Mouse (Mus musculus): ENCODE measurements around the gene Zmym2.
"Not testable (repeated sequence)": the region's sequence is repeated elsewhere in the genome, so short reads cannot be mapped to it uniquely, and the experiment has no call there.

Gene Zmym2

DNA sequence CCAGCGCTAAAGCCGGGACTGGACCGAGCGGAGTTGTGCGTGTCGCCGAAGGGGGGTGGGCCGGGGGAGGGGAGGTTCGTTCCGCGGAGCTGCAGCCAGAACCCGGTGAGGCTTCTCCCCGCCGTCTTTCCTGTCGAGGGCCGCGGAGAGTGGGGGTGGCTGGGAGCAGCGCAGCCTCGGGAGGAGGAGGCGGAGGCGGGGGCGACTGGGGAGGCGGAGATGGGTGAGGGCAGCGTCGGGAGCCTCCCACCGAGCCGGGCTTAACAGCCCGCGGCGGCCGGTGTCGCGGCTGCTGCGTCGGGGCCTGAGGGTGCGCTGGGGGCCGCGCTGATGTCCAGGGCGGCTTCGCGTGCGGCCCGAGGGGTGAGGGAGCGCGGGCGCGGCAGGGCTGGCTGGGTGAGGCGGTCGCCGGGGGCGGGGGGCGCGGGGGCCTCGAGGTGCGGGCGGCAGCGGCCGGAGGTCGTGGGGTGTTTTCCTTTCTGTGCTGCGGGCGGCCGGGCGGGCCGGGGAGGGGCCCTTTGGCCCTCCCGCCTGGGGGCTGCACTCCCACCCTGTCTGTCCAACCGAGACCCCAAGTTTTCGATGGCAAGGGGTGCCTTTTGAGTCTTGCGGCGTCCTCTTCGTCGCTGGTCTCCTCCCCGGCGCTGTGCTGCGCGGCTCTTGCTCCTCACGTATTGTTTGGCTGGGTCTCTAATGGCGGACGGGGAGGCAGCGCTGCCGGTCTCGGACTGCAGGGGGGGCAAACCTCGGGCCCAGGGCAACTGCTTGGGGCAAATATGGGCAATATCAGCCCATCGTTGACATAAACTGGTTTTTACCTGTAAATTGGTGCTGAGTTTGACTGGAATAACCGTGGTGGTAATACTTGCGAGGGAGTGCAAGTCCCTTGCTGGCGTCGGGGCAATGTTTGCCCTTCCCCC, at the start of gene Zmym2:
Gene Zmym2, plus strand, starts transcription at position 60 of the 920 bp plus-strand sequence.
- peak; percentile 73 to 77 for DNase-seq

DNA sequence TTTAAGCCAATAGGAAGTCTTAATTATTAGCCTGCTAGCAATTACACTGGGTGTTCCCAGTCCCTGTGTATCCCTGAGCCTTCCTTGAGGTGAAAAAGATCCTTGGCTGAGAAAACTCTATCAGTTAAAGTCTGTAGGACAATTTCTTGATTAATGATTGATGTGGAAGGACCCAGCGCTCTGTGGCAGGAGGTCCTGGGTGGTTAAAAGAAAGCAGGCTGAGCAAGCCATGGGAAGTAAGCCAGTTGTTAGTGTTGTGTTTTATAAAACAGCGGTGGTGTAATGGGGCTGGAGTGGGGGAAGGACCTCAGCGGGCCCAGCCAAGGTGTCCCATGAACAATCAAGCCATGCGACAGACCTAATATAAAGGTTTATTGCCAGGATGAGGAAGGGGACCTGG, 42.4 kb upstream of the Zmym2 start:
- DNase-seq, result no peak

DNA sequence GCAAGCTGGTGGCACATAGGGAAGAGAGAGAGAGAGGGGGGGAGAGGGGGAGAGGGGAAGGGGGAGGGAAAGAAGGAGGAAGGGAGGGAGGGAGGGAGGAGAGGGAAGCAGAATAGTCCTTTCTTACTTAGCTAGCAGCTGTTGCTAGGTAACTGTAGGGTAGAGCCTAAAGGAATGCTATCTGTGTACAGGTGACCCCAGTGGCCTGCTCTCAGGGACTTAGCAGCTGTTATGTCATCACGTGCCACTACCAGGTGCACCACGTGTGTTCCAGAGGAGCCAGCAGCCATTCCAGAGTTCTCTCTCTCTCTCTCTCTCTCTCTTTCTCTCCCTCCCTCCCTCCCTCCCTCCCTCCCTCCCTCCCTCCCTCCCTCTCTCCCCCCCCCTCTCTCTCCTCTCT, 41.9 kb upstream of the Zmym2 start:
- DNase-seq, result peak in 1 of 2 experiments; percentile 24

DNA sequence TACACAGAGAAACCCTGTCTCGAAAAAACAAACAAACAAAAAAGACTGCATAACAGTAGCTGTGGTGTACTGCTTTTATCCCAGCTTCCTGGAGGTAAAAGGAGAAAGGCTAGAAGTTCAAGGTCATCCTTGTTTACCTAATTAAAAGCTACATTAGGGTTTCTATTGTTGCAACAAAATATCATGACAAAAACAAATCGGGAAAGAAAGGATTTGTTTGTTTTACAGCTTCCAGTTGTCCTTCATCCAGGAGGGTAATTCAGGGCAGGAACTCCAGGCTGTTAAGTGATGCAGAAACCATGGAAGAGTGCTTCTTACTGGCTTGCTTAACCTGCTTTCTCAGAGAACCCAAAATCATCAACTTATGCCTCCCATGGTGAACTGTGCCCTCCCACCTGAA, 38.1 kb upstream of the Zmym2 start:
- no peak for DNase-seq

DNA sequence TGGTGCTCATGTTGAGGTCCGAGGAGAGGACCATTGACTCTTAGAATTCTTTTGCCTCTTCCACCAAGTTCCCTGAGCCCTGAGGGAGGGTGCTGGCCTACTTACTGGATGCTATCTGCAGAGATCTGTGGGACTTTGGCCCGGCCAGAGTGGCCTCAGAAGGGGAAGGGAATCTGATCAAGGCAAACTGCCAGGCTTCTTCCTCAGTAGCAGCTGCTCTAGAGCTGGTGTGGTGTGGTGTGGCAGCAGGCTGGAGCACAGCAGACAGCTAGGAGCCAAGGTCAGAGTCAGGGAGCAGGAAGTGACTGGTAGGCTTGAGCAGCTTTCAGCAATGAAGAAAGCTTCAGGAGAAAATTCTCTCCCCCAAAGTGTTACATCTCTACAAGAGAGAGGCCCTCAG, 36.8 kb upstream of the Zmym2 start:
- no peak for DNase-seq

DNA sequence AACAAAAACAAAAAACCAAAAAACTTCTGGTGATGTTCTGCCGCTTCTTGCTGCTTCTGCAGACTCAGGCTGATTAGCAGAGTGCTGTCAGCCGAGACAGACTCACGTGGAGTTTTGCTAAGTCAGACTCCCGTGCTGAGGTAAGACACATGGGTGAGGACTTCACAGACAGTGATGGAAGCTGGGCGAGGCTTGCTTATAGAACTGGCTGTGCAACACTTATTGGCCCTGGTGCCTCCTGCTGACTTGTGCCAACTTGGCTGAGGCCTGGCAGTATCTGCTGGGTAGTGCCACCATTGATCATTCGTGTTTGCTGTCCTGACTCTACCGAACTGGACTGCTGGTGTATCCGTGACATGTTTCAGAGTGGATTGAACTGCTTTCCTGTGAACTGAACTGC, 22.4 kb upstream of the Zmym2 start:
- DNase-seq, result no peak

DNA sequence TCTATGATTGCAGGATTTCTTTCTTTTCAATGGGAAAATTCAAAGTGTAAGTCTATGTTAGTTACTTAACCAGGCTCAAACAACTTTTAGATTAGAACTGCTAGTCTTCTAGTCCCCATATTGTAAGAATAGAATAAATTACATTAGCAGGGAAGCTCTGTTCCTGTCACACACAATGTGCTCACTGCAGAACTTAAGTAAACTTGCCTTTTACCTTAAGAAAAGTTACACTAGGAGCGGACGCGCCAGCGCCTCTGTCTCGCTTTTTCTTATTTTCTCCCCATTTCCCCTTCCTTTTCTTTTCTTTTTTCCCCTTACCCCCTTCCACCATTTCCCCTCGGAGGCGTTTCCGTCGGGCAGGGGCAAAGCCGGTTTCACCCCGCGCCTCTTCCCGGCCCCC, 21.8 kb upstream of the Zmym2 start:
- no peak for DNase-seq

DNA sequence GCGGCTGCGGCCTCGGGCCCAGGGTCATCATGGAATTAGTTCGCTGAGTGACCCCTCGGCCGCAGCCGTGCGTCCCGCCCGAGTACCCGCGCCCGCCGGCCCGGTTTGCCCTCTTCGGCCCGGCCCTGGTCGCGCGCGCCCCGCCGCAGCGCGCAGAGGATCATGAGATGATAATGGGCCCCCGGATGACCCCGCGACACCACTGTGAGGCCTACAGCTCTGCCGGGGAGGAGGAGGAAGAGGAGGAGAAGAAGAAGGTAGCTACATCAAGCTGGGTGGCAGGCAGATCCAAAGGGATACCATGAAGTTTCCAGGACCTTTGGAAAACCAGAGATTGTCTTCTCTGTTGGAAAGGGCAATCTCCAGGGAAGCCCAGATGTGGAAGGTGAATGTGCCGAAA, 21.3 kb upstream of the Zmym2 start:
- not testable (repeated sequence) for DNase-seq

DNA sequence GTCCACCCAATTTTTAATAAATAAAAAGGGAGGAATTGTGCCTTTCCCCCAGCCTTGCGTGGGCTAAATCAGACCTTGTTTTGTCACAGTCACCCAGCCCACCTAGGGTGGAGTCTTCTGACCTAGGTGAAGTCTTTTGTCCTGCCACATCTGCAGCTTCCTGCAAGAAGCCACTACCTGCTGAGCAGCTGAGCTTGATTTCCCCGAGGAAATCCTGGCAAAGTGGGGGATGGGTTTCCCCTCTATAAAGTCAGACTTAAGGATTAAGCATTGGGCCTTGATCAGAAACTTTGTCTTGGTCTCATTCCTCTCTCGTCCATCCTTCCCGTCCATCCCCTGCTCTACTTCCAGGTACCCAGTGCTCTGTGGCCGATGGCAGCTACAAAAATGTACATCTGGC, 12.9 kb upstream of the Zmym2 start:
- DNase-seq, result no peak

DNA sequence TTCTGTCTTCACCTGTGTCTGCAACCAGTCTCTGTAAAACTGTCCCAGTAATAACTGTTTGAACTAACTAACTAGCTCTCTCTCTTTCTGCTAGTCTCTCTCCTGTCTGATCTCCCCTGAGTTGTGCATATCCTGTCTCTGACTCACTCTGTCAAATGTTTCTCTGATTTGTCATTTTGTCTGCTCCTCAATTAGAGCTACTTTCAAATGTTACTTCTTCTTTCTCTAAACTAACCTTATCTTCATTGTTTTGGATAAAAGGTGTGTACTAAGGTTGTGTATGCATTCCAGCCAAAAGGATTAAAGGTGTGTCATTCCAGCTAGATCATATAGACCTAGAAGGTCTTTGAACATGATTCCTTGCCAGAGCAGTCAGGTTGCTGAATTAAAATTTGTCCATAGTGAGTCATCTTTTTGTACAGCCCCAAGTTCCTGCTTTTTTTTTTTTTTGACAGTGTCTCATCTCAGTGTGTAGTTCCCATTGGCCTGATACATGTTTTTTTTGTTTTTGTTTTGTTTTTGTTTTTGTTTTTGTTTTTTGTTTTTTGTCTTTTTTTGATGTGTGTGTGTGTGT, 10.8 kb upstream of the Zmym2 start:
- no peak for DNase-seq

DNA sequence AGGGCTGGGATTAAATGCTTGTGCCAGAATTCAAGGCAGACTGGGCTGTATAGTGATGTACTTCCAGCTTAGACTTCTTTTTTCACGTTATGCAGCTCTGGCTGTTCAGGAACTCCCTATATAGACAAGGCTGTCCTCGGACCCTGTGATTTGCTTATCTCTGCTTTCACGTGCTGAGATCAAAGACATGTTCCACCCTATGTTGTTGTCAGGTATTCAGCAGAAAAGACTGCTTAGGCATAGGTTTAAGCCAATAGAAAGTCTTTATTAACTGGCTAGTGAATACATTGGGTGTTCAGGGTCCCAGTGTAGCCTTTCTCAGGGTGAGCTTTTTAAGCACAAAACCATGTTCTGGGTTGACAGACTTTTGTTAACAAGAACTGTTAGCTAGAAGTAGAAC, 5.2 kb upstream of the Zmym2 start:
- no peak for DNase-seq

DNA sequence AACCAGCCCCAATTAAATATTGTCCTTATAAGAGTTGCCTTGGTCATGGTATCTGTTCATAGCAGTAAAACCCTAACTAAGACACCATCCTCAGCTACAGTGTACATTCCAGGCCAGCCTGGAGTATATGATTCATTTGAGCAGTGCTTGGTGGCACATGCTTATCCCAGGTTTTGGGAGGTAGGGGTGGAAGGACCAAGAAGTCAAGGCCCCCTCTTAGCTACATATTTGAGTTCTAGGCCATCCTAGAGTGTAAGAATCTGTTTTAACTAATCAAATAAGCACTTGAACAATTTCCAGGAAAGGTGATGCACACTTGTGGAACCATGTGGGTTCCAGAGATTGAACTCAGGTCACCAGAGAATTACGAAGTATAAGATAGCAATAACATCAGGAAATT, 3.0 kb upstream of the Zmym2 start:
- no peak for DNase-seq

DNA sequence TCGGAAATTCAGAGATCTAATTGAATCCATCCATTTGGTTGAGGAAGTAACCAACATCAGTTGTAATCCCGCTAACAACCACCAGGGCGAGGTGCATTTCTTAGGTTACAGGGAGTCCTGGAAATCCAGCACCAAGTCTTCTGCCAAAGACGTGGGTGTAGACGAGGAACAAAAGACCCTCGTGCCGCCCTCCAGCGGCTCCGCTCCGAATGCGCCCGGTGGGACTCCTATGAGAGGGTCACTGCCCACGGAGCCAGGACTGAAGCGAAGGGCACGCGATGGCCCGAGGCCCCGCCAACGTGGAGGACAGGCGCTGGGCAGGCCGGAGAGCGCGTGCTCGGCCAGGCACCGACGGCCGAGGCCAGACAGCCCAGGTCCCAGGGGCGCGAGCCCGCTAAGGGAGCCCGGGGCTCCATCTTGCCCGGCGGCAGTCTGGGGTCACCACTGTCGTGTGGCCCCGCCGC, 1.1 kb upstream of the Zmym2 start:
- peak; percentile 85 to 88 for DNase-seq

DNA sequence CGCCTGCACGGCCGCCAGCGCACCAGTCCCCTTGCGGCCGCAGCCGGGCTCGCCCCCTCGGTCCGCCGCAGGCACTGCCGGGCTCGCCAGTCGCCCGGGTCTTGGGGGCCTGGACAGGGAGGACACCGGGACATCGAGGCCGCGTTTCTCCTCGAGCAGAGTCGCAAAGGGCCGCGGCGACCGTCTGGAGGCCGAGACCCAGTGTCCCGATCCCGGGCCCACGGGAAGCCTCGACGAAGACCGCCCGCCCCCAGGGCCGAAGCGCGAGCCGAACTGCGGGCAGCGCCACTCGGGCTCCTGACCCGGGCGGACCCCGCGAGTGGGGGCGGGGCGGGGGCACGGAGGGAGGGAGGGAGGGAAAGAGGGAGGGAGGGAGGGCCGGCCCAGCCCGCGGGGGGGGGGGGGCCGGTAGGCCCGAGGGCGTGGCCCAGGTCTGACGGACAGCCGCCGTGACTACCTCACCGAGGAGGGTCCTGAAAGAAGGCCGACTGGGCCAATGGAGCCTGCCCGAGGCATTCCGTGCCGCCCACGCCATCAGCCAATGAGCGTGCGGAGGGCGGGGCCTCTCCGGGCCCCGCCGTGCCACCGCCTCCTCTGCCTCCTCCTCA, 363 bp upstream of the Zmym2 start:
- DNase-seq, result peak; percentile 83 to 90

DNA sequence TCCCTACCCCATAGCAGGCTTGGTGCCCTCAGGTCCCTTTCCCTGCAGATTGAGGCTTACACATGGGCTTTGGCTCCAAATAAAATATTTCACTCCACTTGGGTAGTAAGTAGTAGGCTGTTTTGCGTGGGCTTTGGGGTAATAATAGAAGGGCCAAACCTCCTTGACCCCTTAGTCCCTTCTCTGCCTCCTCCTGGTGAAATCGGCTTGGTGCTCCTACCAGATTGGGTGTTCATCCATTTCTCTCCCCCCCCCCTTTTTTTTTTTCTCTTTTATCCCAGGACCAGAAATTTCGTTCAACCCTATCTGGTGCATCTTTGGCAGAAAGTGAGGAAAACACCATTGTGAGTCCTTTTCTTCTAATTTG, 1.0 kb downstream of the Zmym2 start:
- DNase-seq, result no peak

DNA sequence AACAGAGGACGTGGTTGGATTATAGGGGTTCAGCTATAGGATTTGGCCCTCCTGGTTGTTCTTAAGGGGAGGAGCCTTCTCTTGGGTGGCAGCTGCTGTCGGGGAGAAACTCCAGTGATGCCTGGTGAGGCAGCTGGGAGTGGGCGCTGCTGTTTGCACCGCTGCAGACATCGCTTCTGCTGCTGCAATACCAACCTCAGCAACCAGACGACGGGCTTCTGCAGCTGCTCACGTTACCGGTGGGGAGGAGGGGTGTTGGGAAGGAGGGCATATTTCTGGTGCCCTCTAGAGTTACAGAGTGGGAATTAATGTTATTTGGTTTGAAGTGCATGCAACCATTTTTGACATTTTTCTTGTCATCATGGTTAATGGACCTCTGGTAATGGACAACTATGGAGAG, 1.4 kb downstream of the Zmym2 start:
- peak; percentile 73 to 83 for DNase-seq

DNA sequence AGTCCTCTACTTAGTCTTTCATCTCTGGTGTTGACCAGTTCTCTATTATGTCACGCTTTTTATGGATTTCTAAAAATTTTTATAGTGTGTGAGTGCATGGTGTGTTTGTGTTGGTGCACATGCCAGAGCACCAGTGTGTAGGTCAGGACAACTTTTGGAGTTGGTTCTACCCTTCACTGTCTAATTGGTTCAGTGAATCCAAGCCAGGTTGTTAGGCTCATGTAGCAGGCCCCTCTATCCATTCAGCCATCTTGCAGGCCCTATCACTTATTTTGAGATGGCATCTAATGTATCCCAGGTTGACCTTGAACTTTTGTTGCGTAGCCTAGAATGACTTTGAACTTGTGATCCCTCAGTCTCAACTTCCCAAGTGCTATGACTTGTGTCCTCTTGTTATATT, 2.0 kb downstream of the Zmym2 start:
- DNase-seq, result no peak

DNA sequence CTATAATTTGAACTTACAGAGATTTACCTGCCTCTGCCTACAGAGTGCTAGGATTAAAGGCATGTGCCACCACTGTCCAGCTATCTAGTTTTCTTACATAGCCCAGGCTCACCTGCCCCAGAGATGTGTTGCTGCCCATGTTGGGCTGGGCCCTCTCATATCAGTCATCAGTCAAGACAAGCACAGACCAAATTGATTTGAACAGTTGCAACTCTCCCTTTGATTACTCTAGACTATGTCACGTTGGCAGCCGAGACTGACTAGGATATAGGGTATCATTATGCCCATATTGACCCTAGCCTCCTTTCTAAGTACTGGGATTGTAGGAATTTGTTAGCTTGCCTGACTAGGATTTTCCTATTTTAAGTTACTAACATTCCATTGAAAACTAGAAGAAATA, 8.0 kb downstream of the Zmym2 start:
- no peak for DNase-seq

DNA sequence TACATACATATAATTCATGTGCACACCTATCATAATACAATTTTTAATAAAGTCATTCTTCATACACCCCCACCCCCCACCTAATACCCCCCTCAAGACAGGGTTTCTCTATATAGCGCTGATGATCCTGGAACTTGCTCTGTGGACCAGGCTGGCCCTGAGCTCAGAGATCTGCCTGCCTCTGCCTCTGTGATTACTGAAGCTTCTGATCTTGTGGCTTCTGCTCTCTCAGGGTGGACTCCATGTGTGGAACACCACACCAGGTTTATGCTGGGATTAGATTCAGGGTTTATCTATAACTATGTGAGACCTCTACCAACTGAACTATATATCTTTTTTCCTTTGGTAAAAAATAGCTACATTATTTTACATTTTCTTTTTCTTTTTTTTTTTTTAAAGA, 10.1 kb downstream of the Zmym2 start:
- DNase-seq, result no peak

DNA sequence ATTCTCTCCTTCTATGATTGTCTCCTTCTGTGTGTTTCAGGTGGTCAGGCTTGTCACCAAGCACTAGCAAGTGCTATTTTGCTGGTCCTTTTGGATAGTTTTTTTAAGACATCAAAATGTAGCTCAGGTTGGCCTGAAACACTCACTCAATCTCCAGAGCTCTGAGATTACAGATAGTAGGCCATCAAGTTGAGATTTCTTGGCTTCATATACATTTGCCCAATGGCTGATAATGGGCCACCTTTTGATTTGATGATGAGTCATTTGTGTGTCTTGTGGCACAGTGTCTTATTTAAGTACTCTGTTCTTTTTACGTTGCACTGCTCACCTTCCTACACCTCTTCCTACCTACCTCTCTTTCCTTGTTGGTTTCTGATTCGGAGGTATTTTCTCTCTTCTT, 11.0 kb downstream of the Zmym2 start:
- no peak for DNase-seq

DNA sequence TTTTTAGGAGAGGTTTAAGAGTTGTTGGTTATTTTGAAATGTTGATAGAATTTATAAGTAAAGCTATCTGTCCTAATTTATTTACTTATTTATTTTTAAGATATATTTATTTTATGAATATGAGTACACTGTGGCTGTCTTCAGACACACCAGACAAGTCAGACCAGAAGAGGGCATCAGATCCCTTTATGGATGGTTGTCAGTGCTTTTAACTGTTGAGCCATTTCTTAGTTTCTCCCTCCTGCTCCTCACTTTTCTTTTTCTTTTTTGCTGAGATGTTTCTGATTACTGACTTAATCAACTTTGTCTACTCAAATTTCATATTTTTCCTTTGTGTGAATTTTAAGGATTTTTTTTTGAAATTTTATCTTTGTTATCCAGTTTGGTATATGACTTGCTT, 13.2 kb downstream of the Zmym2 start:
- DNase-seq, result no peak

DNA sequence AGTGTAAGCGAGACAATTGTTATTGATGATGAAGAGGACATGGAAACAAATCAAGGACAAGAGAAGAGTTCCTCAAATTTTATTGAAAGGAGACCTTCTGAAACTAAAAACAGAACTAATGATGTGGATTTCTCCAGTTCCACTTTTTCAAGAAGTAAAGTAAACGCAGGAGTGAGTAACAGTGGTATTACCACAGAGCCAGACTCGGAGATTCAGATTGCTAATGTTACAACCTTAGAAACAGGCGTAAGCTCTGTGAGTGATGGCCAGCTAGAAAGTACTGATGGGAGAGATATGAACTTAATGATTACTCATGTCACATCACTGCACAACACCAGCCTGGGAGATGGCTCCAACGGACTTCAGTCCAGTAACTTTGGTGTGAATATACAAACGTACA, 16.6 kb downstream of the Zmym2 start:
- DNase-seq, result no peak

DNA sequence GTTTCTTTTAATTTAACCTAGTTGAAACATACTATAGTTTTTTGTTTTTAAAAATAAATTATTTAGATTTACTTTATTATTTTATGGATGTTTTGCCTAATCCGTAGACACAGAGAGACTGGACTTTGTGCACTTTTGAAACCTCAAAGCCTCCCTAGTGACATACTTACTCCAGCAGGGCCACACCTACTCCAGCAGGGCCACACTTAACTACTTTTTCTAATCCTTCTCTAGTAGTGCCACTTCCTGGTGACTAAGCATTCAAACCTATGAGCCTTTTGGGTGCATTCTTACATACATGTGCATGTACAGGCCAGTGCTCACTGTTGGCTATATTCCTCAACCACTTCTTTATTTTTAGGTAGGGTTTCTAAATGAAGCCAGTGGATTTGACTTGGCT, 19.2 kb downstream of the Zmym2 start:
- DNase-seq, result no peak

DNA sequence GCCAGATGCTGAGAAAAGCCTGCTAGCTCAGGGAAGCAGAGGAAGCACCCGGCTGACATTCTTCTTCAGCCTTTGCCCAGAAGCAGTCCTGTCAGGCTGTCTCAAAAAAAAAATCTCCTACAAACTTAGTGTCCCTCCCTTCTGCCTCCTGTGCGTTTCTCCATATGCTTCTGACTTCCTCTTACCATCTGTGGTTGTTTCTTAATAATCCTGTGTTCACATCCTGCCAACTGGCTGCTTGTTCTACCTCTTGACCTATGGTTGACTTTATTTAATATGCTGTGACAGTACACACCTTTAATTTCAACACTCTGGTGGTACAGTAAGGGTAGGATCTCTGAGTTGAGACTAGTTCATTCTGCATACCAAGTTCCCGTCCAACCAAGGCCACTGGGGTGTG, 32.1 kb downstream of the Zmym2 start:
- peak in 1 of 2 experiments; percentile 42 for DNase-seq

Measured in lung, adult 18-20 months (tissue).